Mouse (Mus musculus) heart, adult 2 months (tissue): ENCODE data around the gene Naa15. TPM values are rescaled to one million over a fixed set of nuclear protein-coding genes. Genes with fewer than 3 reads are reported as not detected.
"Not testable (repeated sequence)": the region's sequence is repeated elsewhere in the genome, so short reads cannot be mapped to it uniquely, and the experiment has no call there.

ENCODE experiments used
- DNase-seq, 2 experiments: peaks; one replicate each; pipeline ENCODE4 v3.0.0; 2021
- H3K27ac ChIP-seq: fragments of 200-600 bp; 2 replicates; pipeline ENCODE4 v1.8.1; 2022
- H3K27me3 ChIP-seq: fragments of 200-500 bp; 2 replicates; pipeline ENCODE4 v1.6.1; 2012; ENCODE audit warnings: mild to moderate bottlenecking, low read length, inconsistent platforms, mixed read lengths; ENCODE audit not compliant: control insufficient read depth, insufficient read depth
- H3K36me3 ChIP-seq: fragments of 200-500 bp; 2 replicates; pipeline ENCODE4 v1.6.1; 2012; ENCODE audit warnings: low read length, inconsistent platforms; ENCODE audit not compliant: control insufficient read depth, insufficient read depth
- H3K4me1 ChIP-seq: fragments of 200-500 bp; 2 replicates; pipeline ENCODE4 v1.6.1; 2011; ENCODE audit warnings: low read length; ENCODE audit not compliant: control insufficient read depth, insufficient read depth
- H3K4me3 ChIP-seq: fragments of 200-600 bp; 2 replicates; pipeline ENCODE4 v1.8.1; 2022
- H3K79me2 ChIP-seq: fragments of 200-500 bp; replicated peaks from 2 replicates; pipeline ENCODE4 v1.6.1; 2012; ENCODE audit warnings: mild to moderate bottlenecking, inconsistent platforms, low read length, moderate library complexity, mixed read lengths; ENCODE audit not compliant: control insufficient read depth, insufficient read depth
- H3K9ac ChIP-seq: fragments of 200-500 bp; 2 replicates; pipeline ENCODE4 v1.6.1; 2012; ENCODE audit warnings: low read depth, mild to moderate bottlenecking, control low read depth, inconsistent platforms, low read length, mixed read lengths
- CTCF ChIP-seq: fragments of 200-600 bp; IDR thresholded peaks from 2 replicates; pipeline ENCODE4 v1.8.1; 2022; ENCODE audit warnings: antibody characterized with exemption, mild to moderate bottlenecking, moderate library complexity
- EP300 ChIP-seq: fragments of 200-500 bp; IDR thresholded peaks from 2 replicates; pipeline ENCODE4 v1.6.1; 2011; ENCODE audit warnings: low read depth, low read length, control low read depth; ENCODE audit not compliant: insufficient read depth
- POLR2A ChIP-seq: fragments of 200-500 bp; IDR thresholded peaks from 2 replicates; pipeline ENCODE4 v1.6.1; 2011; ENCODE audit warnings: mild to moderate bottlenecking, low read depth, low read length, control low read depth; ENCODE audit not compliant: insufficient read depth
- WGBS: fragments of 180-500 bp; shearing (Covaris S2); methylation state at CpG from one replicate; pipeline ENCODE4 v1.1.7; 2018; 5-methylcytosine and 5-hydroxymethylcytosine counted together
- intact Hi-C: fragments of 180-260 bp; cut with DNase I; formaldehyde crosslinking; loops from one replicate; pipeline ENCODE4 v1.15.1; 2025
- polyA plus RNA-seq: library from polyadenylated mRNA; depleted of rRNA; stranded (reverse); fragments of >200 nt; gene quantifications from 2 replicates; pipeline ENCODE4 v1.2.3, GENCODE M21; 2012
- total RNA-seq, 2 experiments: library from RNA; stranded (reverse); gene quantifications; 2 replicates each; pipeline ENCODE4 v1.2.3; 2021

Naa15 gene
- total and polyA plus RNA-seq, 3 experiments, result 4.9 to 55.0 (median 45.9) TPM

DNA sequence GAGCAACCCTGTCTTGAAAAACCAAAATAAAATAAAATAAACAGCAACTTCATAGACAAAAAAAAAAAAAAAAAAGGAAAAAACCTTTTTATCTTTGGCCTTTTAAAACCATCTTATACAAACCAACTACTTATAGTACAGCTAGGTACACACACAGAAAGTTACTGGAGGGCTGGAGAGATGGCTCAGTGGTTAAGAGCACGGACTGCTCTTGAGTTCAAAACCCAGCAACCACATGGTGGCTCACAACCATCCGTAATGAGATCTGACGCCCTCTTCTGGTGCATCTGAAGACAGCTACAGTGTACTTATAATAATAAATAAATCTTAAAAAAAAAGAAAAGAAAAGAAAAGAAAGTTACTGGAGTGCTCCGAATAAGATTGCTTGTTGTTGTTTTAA, 12.9 kb upstream of the Naa15 start:
- intact Hi-C loops, H3K27me3 ChIP-seq, H3K4me1 ChIP-seq, H3K9ac ChIP-seq, H3K27ac ChIP-seq, DNase-seq, H3K79me2 ChIP-seq, H3K36me3 ChIP-seq, H3K4me3 ChIP-seq: not testable (repeated sequence)
- TF ChIP-seq CTCF, result peak; percentile 35
- 61% methylated on average over 4 of the region's 4 CpGs for WGBS

DNA sequence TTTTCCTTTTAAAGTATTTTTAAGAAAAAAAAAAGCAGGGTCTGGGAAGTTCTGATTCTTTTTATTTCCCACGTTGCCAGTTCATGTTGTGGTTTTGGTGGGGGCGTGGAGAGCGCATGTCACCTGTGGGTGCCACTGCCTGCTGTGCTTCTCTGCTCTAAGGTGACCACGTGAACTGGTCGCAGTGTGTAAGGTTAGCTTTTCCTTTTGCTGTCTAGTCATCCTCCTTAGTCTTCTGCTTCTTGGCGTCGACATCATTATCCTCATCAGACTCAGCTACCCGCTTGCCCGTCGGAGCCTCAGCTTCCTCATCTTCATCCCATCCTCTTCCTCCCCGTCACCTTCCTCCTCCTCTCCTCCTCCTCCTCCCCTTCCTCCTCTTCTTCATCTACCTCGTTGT, 12.3 kb upstream of the Naa15 start:
- intact Hi-C loops, result no loop called here
- no peak for DNase-seq
- Histone ChIP-seq H3K4me1 (no peaks in the 10 kb centered on the region; the same call in 1 of the 2 replicates), H3K27me3 (no peaks in the 10 kb centered on the region), H3K79me2 (no peaks in the 10 kb centered on the region), H3K4me3 (no peak overlapping the region), H3K9ac (no peak overlapping the region), H3K36me3 (peaks cover 5% of the 10 kb centered on the region), H3K27ac (no peak overlapping the region)
- TF ChIP-seq EP300, result no peak
- 89% methylated on average over 12 of the region's 12 CpGs for WGBS

DNA sequence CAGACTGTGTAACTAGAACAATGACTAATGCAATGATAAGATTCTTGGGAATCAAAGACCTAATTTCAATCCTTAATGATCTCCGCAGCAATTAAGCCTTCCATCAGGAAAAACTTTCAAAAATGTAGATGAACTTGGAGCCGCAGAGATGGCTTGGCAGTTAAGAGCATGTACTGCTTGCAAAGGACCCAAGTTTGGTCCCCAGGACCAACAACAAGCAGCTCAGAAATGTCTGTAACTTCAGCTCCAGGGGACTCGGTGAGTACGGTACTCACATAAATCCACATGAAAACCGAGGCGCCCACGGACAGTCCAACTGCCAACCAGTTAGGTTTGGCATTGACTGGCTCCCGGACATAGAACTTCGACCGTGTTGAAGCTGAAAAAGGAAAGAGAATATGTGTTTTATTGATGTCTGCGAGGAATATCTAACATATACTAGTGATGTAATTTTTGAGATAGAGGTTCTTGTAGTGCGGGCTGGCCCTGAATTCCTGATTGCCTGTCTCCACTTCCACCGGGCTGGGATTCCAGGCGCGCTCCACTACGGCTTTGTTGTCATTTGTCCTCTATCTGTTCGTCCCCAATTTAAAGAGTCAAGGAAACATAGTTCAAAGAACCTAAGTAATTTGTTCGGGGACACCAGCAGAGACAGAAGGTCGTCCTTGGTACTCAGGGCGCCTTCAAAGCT, 6.9 kb upstream of the Naa15 start:
- TF ChIP-seq POLR2A (no peak), EP300 (no peak), CTCF (no peak)
- peaks cover 1% of the 10 kb centered on the region; the same call in 1 of the 2 replicates for H3K4me1 ChIP-seq
- peak overlapping the region; percentile 85 for H3K27ac ChIP-seq
- H3K4me3 ChIP-seq, result peak overlapping the region; percentile 87
- peak overlapping the region; percentile 94 for H3K9ac ChIP-seq
- intact Hi-C loops, result loop anchor here (2.0 to 5.0 kb wide), 2 partner anchors 29 to 176 kb away; no protein-coding TSS in a partner anchor
- H3K79me2 ChIP-seq, result no peaks in the 10 kb centered on the region
- no peak for DNase-seq
- 17% methylated on average over 20 of the region's 20 CpGs for WGBS
- H3K36me3 ChIP-seq, result peaks cover 6% of the 10 kb centered on the region
- H3K27me3 ChIP-seq, result no peaks in the 10 kb centered on the region

DNA sequence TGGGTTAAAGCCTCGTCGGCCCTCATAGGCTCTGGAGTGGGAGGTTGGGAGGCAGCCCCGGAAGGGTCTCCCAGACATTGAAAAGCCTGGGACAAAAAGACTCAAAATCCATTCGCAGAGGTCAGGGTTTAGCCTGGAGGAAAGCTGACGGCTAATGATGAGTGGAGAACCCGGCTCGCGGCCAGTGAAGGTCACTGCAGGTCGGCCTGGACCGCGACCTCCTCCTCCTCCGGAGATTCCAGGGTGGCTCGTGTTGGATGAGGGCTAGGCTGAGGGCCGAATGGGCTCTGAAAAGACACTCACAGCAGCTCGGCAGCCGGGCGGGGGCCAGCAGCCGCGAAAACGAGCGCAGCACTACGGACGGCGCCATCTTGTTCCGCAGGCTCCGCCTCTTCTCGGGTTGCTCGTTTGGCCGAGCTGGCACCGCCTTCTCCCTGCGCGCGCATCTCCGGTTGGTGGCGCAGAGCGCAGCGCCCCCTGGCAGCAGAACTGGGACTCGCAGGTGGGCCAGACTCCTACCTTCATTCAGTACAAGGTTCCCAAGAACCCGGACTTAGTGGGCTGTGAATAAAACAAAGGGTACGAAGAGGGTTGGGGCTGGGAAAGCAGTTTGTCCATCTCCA, 6.3 kb upstream of the Naa15 start, which contains the start of gene Ndufc1:
Ndufc1 (minus strand) TSS at position 428 of the 623 bp plus-strand sequence.
- Histone ChIP-seq H3K9ac (peak within 1 kb of the TSS; percentile 94), H3K27me3 (no peaks in the 10 kb centered on the region), H3K27ac (peak within 1 kb of the TSS; percentile 85), H3K79me2 (no peaks in the 10 kb centered on the region), H3K36me3 (peaks cover 6% of the 10 kb centered on the region), H3K4me1 (peaks cover 1% of the 10 kb centered on the region; the same call in 1 of the 2 replicates), H3K4me3 (peak within 1 kb of the TSS; percentile 87)
- intact Hi-C loops, result loop anchor here (2.0 to 5.0 kb wide), 2 partner anchors 30 to 176 kb away; no protein-coding TSS in a partner anchor
- DNase-seq, result peak; percentile 95 to 99
- WGBS, result under 1% methylated on average over 40 of the region's 40 CpGs
- TF ChIP-seq POLR2A, result peak; percentile 95
- TF ChIP-seq EP300, result no peak
- TF ChIP-seq CTCF, result no peak; the same call in 1 of the 2 replicates

DNA sequence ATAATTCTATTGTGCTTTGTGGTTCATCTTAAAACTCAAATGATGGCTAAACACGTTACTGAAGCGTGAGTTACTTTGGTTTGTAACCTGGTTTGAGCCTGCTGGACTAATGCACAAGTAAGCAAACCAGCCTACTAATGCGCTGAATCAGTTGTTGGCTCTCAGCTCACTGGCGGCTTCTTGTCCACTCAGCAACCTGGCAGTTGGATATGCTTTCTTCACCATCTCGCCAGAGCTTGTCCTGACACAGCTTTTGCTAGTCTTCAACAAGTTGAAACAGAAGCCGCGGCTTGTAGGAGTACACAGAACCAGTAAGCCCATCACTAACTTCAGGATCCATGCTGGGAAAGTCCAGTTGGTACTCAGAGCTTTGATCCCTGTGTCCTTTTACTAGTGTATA, 2.5 kb upstream of the Naa15 start:
- H3K27me3 ChIP-seq, result no peaks in the 10 kb centered on the region
- intact Hi-C loops, result no loop called here
- no peak overlapping the region for H3K4me3 ChIP-seq
- DNase-seq, result no peak
- TF ChIP-seq POLR2A (no peak), EP300 (no peak), CTCF (no peak)
- no peak overlapping the region for H3K27ac ChIP-seq
- H3K36me3 ChIP-seq, result peaks cover 9% of the 10 kb centered on the region; the same call in 1 of the 2 replicates
- 83% methylated on average over 7 of the region's 7 CpGs for WGBS
- no peak overlapping the region for H3K9ac ChIP-seq
- H3K4me1 ChIP-seq, result peaks cover 5% of the 10 kb centered on the region
- H3K79me2 ChIP-seq, result no peaks in the 10 kb centered on the region; the same call in 1 of the 2 replicates

DNA sequence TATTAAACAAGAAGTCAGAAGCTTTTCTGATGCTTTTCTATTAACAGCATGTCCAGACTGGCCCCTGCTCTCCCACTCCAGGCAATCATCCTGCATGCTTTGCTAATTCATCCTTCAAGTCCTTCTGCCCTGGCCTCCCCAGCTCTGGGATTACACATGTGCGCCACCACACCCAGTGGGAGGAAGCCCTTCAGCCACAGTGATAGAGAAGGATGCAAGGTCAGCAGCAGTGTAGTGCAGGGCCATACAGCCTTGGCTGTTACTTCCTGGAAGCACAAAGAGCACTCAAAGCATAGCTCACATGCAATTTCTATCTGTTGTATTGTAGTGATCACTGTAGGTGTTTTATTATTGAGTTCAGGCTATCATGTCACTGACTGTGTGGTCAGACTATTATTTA, 1.7 kb upstream of the Naa15 start:
- no peak overlapping the region for H3K9ac ChIP-seq
- peaks cover under 1% of the 10 kb centered on the region; the same call in 1 of the 2 replicates for H3K79me2 ChIP-seq
- intact Hi-C loops, result no loop called here
- TF ChIP-seq EP300, result no peak
- no peak for TF ChIP-seq POLR2A
- TF ChIP-seq CTCF, result no peak
- no peak overlapping the region for H3K4me3 ChIP-seq
- 56% methylated on average over 1 of the region's 1 CpGs for WGBS
- no peak for DNase-seq
- peaks cover 12% of the 10 kb centered on the region for H3K36me3 ChIP-seq
- no peaks in the 10 kb centered on the region for H3K27me3 ChIP-seq
- peaks cover 9% of the 10 kb centered on the region for H3K4me1 ChIP-seq
- H3K27ac ChIP-seq, result no peak overlapping the region
